Mouse (Mus musculus) liver, embryonic 15.5 days (tissue): Measurements from ENCODE around the gene Bcor. TPM values are rescaled to one million over a fixed set of nuclear protein-coding genes. Genes with fewer than 3 reads are reported as not detected.
A peak's percentile ranks its signal among the peaks of the same experiment; 100 is the strongest.

Experiments used
- ATAC-seq: fragments of 200-750 bp; cut with Nextera tagmentation; 2 replicates; pipeline ENCODE4 v1.8.0; 2017; ENCODE audit warnings: moderate number of reproducible peaks, mild to moderate bottlenecking, moderate library complexity; ENCODE audit not compliant: insufficient read depth
- H3K27ac ChIP-seq: fragments of 300-500 bp; sonication (generic); replicated peaks from 2 replicates; pipeline ENCODE4 v1.5.1; 2015; ENCODE audit warnings: mild to moderate bottlenecking, inconsistent platforms
- H3K27me3 ChIP-seq: fragments of 300-500 bp; sonication (generic); 2 replicates; pipeline ENCODE4 v1.6.1; 2015; ENCODE audit warnings: mild to moderate bottlenecking, inconsistent platforms
- H3K36me3 ChIP-seq: fragments of 300-500 bp; sonication (generic); replicated peaks from 2 replicates; pipeline ENCODE4 v1.6.1; 2015; ENCODE audit warnings: moderate library complexity, mild to moderate bottlenecking, inconsistent platforms
- H3K4me1 ChIP-seq: fragments of 300-500 bp; sonication (generic); replicated peaks from 2 replicates; pipeline ENCODE4 v1.6.1; 2015; ENCODE audit warnings: inconsistent platforms
- H3K4me2 ChIP-seq: fragments of 300-500 bp; sonication (generic); 2 replicates; pipeline ENCODE4 v1.6.1; 2015; ENCODE audit warnings: moderate library complexity, mild to moderate bottlenecking, inconsistent platforms
- H3K4me3 ChIP-seq: fragments of 300-500 bp; sonication (generic); replicated peaks from 2 replicates; pipeline ENCODE4 v1.5.1; 2015; ENCODE audit warnings: mild to moderate bottlenecking, inconsistent platforms
- H3K9ac ChIP-seq: fragments of 300-500 bp; sonication (generic); 2 replicates; pipeline ENCODE4 v1.6.1; 2015; ENCODE audit warnings: moderate library complexity, mild to moderate bottlenecking, inconsistent platforms
- H3K9me3 ChIP-seq: fragments of 300-500 bp; sonication (generic); replicated peaks from 2 replicates; pipeline ENCODE4 v1.6.1; 2016; ENCODE audit warnings: inconsistent platforms
- WGBS: fragments of 180-500 bp; shearing (Covaris S2); methylation state at CpG from one replicate; pipeline ENCODE4 v1.1.7; 2015; ENCODE audit warnings: mixed read lengths; ENCODE audit not compliant: insufficient replicate concordance; 5-methylcytosine and 5-hydroxymethylcytosine counted together
- polyA plus RNA-seq: library from polyadenylated mRNA; unstranded; fragments of >200 nt; fragmentation: Nextera tagmentation; extraction: Ambion mirVana; gene quantifications from 2 replicates; pipeline ENCODE4 v1.2.1, GENCODE M21; 2015

Bcor gene
- polyA plus RNA-seq, 1 experiment from 2014 or later = 4.3 TPM

- Histone ChIP-seq H3K27me3 (no peaks in the 10 kb centered on the region), H3K9me3 (no peaks in the 10 kb centered on the region), H3K4me1 (no peaks in the 10 kb centered on the region), H3K36me3 (peaks cover 55% of the 10 kb centered on the region), H3K4me2 (no peak overlapping the region), H3K9ac (no peak overlapping the region), H3K27ac (no peak overlapping the region), H3K4me3 (no peak overlapping the region)
- 75% methylated on average over 9 of the region's 9 CpGs for WGBS
- no peak for ATAC-seq
These were observed 106.7 kb downstream of the Bcor start for GRCm38 (mm10) chrX:12053315-12053914.

GRCm38 (mm10) chrX:12052651-12053050 is 107.5 kb downstream of the Bcor start:
- 81% methylated on average over 1 of the region's 1 CpGs for WGBS
- no peaks in the 10 kb centered on the region for H3K27me3 ChIP-seq
- H3K27ac ChIP-seq = no peak overlapping the region
- no peak for ATAC-seq
- no peak overlapping the region for H3K4me2 ChIP-seq
- H3K4me3 ChIP-seq = no peak overlapping the region
- no peak overlapping the region for H3K9ac ChIP-seq
- H3K36me3 ChIP-seq = peaks cover 52% of the 10 kb centered on the region
- no peaks in the 10 kb centered on the region for H3K4me1 ChIP-seq
- H3K9me3 ChIP-seq = no peaks in the 10 kb centered on the region

GRCm38 (mm10) chrX:12048721-12049120 is 111.4 kb downstream of the Bcor start:
- no peak for ATAC-seq
- Histone ChIP-seq H3K4me3 (no peak overlapping the region), H3K9ac (no peak overlapping the region), H3K9me3 (no peaks in the 10 kb centered on the region), H3K27me3 (no peaks in the 10 kb centered on the region), H3K4me1 (no peaks in the 10 kb centered on the region), H3K36me3 (peaks cover 42% of the 10 kb centered on the region), H3K4me2 (no peak overlapping the region), H3K27ac (no peak overlapping the region)
- WGBS = 69% methylated on average over 11 of the region's 11 CpGs

- no peak overlapping the region for H3K4me3 ChIP-seq
- 57% methylated on average over 9 of the region's 9 CpGs for WGBS
- H3K27me3 ChIP-seq = no peaks in the 10 kb centered on the region
- H3K9ac ChIP-seq = no peak overlapping the region
- H3K4me1 ChIP-seq = no peaks in the 10 kb centered on the region
- H3K36me3 ChIP-seq = peaks cover 41% of the 10 kb centered on the region
- ATAC-seq = no peak
- no peak overlapping the region for H3K27ac ChIP-seq
- no peak overlapping the region for H3K4me2 ChIP-seq
- no peaks in the 10 kb centered on the region for H3K9me3 ChIP-seq
These were observed 112.0 kb downstream of the Bcor start for GRCm38 (mm10) chrX:12048166-12048565.

GRCm38 (mm10) chrX:12047223-12047911 is 112.8 kb downstream of the Bcor start:
- H3K4me3 ChIP-seq = no peak overlapping the region
- no peaks in the 10 kb centered on the region for H3K9me3 ChIP-seq
- no peaks in the 10 kb centered on the region for H3K27me3 ChIP-seq
- WGBS = 60% methylated on average over 16 of the region's 16 CpGs
- H3K27ac ChIP-seq = no peak overlapping the region
- H3K9ac ChIP-seq = no peak overlapping the region
- no peak for ATAC-seq
- H3K4me2 ChIP-seq = no peak overlapping the region
- no peaks in the 10 kb centered on the region for H3K4me1 ChIP-seq
- H3K36me3 ChIP-seq = peaks cover 38% of the 10 kb centered on the region

- ATAC-seq = no peak
- no peaks in the 10 kb centered on the region for H3K4me1 ChIP-seq
- H3K9me3 ChIP-seq = no peaks in the 10 kb centered on the region
- no peaks in the 10 kb centered on the region for H3K27me3 ChIP-seq
- H3K4me2 ChIP-seq = no peak overlapping the region
- H3K36me3 ChIP-seq = peaks cover 36% of the 10 kb centered on the region
- H3K4me3 ChIP-seq = no peak overlapping the region
- H3K9ac ChIP-seq = no peak overlapping the region
- no peak overlapping the region for H3K27ac ChIP-seq
- WGBS = 83% methylated on average over 13 of the region's 13 CpGs
These were observed 113.5 kb downstream of the Bcor start for GRCm38 (mm10) chrX:12046676-12047075.

- no peaks in the 10 kb centered on the region for H3K4me1 ChIP-seq
- 73% methylated on average over 14 of the region's 14 CpGs for WGBS
- H3K27ac ChIP-seq = no peak overlapping the region
- peaks cover 59% of the 10 kb centered on the region for H3K36me3 ChIP-seq
- H3K9ac ChIP-seq = no peak overlapping the region
- H3K9me3 ChIP-seq = no peaks in the 10 kb centered on the region
- no peak overlapping the region for H3K4me2 ChIP-seq
- no peaks in the 10 kb centered on the region for H3K27me3 ChIP-seq
- H3K4me3 ChIP-seq = no peak overlapping the region
- no peak; the same call in 1 of the 2 replicates for ATAC-seq
These were observed 116.8 kb downstream of the Bcor start for GRCm38 (mm10) chrX:12043352-12043751.

- Histone ChIP-seq H3K4me2 (no peak overlapping the region), H3K4me3 (no peak overlapping the region), H3K36me3 (peaks cover 53% of the 10 kb centered on the region), H3K9me3 (no peaks in the 10 kb centered on the region), H3K4me1 (no peaks in the 10 kb centered on the region), H3K27ac (no peak overlapping the region), H3K27me3 (no peaks in the 10 kb centered on the region), H3K9ac (no peak overlapping the region)
- WGBS = 75% methylated on average over 5 of the region's 5 CpGs
- ATAC-seq = no peak
These were observed 118.7 kb downstream of the Bcor start for GRCm38 (mm10) chrX:12041453-12041852.

- no peak overlapping the region for H3K4me3 ChIP-seq
- ATAC-seq = no peak
These were observed 145.3 kb downstream of the Bcor start for GRCm38 (mm10) chrX:12014726-12015464.

GRCm38 (mm10) chrX:12010660-12011059 is 149.5 kb downstream of the Bcor start:
- no peak for ATAC-seq
- H3K9ac ChIP-seq = no peak overlapping the region
- no peak overlapping the region for H3K4me3 ChIP-seq
- H3K9me3 ChIP-seq = no peaks in the 10 kb centered on the region
- peaks cover 24% of the 10 kb centered on the region for H3K27me3 ChIP-seq
- 54% methylated on average over 1 of the region's 1 CpGs for WGBS
- no peak overlapping the region for H3K27ac ChIP-seq
- H3K4me2 ChIP-seq = no peak overlapping the region
- peaks cover 16% of the 10 kb centered on the region for H3K4me1 ChIP-seq
- H3K36me3 ChIP-seq = no peaks in the 10 kb centered on the region

More at GRCm38 (mm10) chrX:12014726-12015464, 145.3 kb downstream of the Bcor start:
- Histone ChIP-seq H3K4me2 (peak overlapping the region; percentile 45), H3K4me1 (no peaks in the 10 kb centered on the region), H3K9me3 (no peaks in the 10 kb centered on the region), H3K27ac (no peak overlapping the region), H3K36me3 (no peaks in the 10 kb centered on the region), H3K27me3 (no peaks in the 10 kb centered on the region), H3K9ac (no peak overlapping the region)
- 33% methylated on average over 15 of the region's 15 CpGs for WGBS

- 53% methylated on average over 3 of the region's 3 CpGs for WGBS
- no peak overlapping the region for H3K9ac ChIP-seq
These were observed 151.1 kb downstream of the Bcor start for GRCm38 (mm10) chrX:12009046-12009445.

More at GRCm38 (mm10) chrX:12009046-12009445, 151.1 kb downstream of the Bcor start:
- Histone ChIP-seq H3K36me3 (no peaks in the 10 kb centered on the region), H3K9me3 (no peaks in the 10 kb centered on the region), H3K4me3 (no peak overlapping the region), H3K27me3 (peaks cover 32% of the 10 kb centered on the region), H3K4me2 (no peak overlapping the region), H3K4me1 (peaks cover 30% of the 10 kb centered on the region), H3K27ac (no peak overlapping the region)
- ATAC-seq = no peak
